Mouse (Mus musculus) monocyte, adult 5-6 weeks (primary cell): ENCODE results near the gene Resp18. TPM values are rescaled to one million over a fixed set of nuclear protein-coding genes. Genes with fewer than 3 reads are reported as not detected.

Source experiments
- total RNA-seq: library from RNA; stranded (forward); fragments of 200-1000, 200-491, 200-594 nt; gene quantifications from 3 replicates; pipeline ENCODE4 v1.2.3, GENCODE M21; 2017

The Resp18 gene
- total RNA-seq, 1 experiment from 2014 or later = not detected

Other genes starting within 250 kb of the Resp18 start
- gene Nhej1, start 153.2 kb downstream of the Resp18 start, total RNA-seq = 4.9 to 13.4 TPM (median 7.4 TPM) in 3 replicates
- gene Slc23a3, start 144.5 kb downstream of the Resp18 start, total RNA-seq = not detected in 3 replicates
- gene Cnppd1, start 135.7 kb downstream of the Resp18 start, total RNA-seq = 82.6 to 107 TPM (median 99.6 TPM) in 3 replicates
- gene Retreg2, start 135.6 kb downstream of the Resp18 start, total RNA-seq = 24.7 to 70.3 TPM (median 47.7 TPM) in 3 replicates
- 40.9 to 48.3 TPM (median 44.9 TPM) in 3 replicates for gene Zfand2b, start 109.8 kb downstream of the Resp18 start, total RNA-seq
- 0.96 to 3.0 TPM (median 1.8 TPM) in 3 replicates for gene Abcb6, start 98.0 kb downstream of the Resp18 start, total RNA-seq
- 23.7 to 43.4 TPM (median 31.6 TPM) in 3 replicates for gene Ankzf1, start 86.3 kb downstream of the Resp18 start, total RNA-seq
- gene Atg9a, start 86.2 kb downstream of the Resp18 start, total RNA-seq = 14.6 to 21.0 TPM (median 20.4 TPM) in 3 replicates
- 9.2 to 12.8 TPM (median 9.2 TPM) in 3 replicates for gene Glb1l, start 67.6 kb downstream of the Resp18 start, total RNA-seq
- gene Stk16, start 67.6 kb downstream of the Resp18 start, total RNA-seq = 35.5 to 62.5 TPM (median 42.0 TPM) in 3 replicates
- gene Tuba4a, start 58.5 kb downstream of the Resp18 start, total RNA-seq = 55.7 to 63.9 TPM (median 58.5 TPM) in 3 replicates
- gene A630095N17Rik, start 46.3 kb downstream of the Resp18 start, total RNA-seq = not detected in 3 replicates
- 22.6 to 64.3 TPM (median 30.7 TPM) in 3 replicates for gene Dnajb2, start 42.0 kb downstream of the Resp18 start, total RNA-seq
- not detected in 3 replicates for gene Ptprn, start 13.9 kb downstream of the Resp18 start, total RNA-seq
- 24.0 to 37.3 TPM (median 32.1 TPM) in 3 replicates for gene Dnpep, start 39.6 kb upstream of the Resp18 start, total RNA-seq
- not detected in 3 replicates for gene Des, start 81.9 kb upstream of the Resp18 start, total RNA-seq
- gene Speg, start 96.9 kb upstream of the Resp18 start, total RNA-seq = 0.49 TPM in 1 of 3 replicates, not detected in the others
- 39.2 to 56.0 TPM (median 55.4 TPM) in 3 replicates for gene Gmppa, start 157.5 kb upstream of the Resp18 start, total RNA-seq
- gene Asic4, start 172.0 kb upstream of the Resp18 start, total RNA-seq = not detected in 3 replicates
- gene Chpf, start 200.9 kb upstream of the Resp18 start, total RNA-seq = 3.6 to 11.4 TPM (median 4.3 TPM) in 3 replicates
- gene Tmem198, start 201.1 kb upstream of the Resp18 start, total RNA-seq = 0.21 to 3.7 TPM (median 0.86 TPM) in 3 replicates
- not detected in 3 replicates for gene Obsl1, start 228.0 kb upstream of the Resp18 start, total RNA-seq
- gene Inha, start 228.7 kb upstream of the Resp18 start, total RNA-seq = not detected in 3 replicates
- 19.2 to 30.0 TPM (median 26.6 TPM) in 3 replicates for gene Stk11ip, start 243.1 kb upstream of the Resp18 start, total RNA-seq